Mouse (Mus musculus) heart, embryonic 10.5 days (tissue): ENCODE data around the gene Grk2. TPM values are rescaled to one million over a fixed set of nuclear protein-coding genes. Genes with fewer than 3 reads are reported as not detected.
"Not testable (repeated sequence)": the region's sequence is repeated elsewhere in the genome, so short reads cannot be mapped to it uniquely, and the experiment has no call there.

Source experiments
- DNase-seq: peaks from one replicate; pipeline ENCODE4 v3.0.0-alpha.2; 2017; ENCODE audit warnings: low spot score
- H3K27ac ChIP-seq: fragments of 300-500 bp; sonication (generic); 2 replicates; pipeline ENCODE4 v1.5.1; 2016; ENCODE audit warnings: mild to moderate bottlenecking
- H3K27me3 ChIP-seq: fragments of 300-500 bp; sonication (generic); 2 replicates; pipeline ENCODE4 v1.6.1; 2016; ENCODE audit warnings: mild to moderate bottlenecking; ENCODE audit not compliant: poor library complexity, insufficient read depth, severe bottlenecking
- H3K36me3 ChIP-seq: fragments of 300-500 bp; sonication (generic); 2 replicates; pipeline ENCODE4 v1.6.1; 2016; ENCODE audit warnings: mild to moderate bottlenecking, moderate library complexity
- H3K4me1 ChIP-seq: fragments of 300-500 bp; sonication (generic); 2 replicates; pipeline ENCODE4 v1.6.1; 2016; ENCODE audit warnings: mild to moderate bottlenecking
- H3K4me3 ChIP-seq: fragments of 300-500 bp; sonication (generic); 2 replicates; pipeline ENCODE4 v1.5.1; 2016; ENCODE audit warnings: mild to moderate bottlenecking, moderate library complexity
- H3K9me3 ChIP-seq: fragments of 300-500 bp; sonication (generic); 2 replicates; pipeline ENCODE4 v1.6.1; 2016; ENCODE audit warnings: mild to moderate bottlenecking, moderate library complexity
- WGBS: fragments of 180-500 bp; shearing (Covaris S2); methylation state at CpG from one replicate; pipeline ENCODE4 v1.1.7; 2016; 5-methylcytosine and 5-hydroxymethylcytosine counted together
- microRNA-seq: library from miRNA; unstranded; fragments of <30 nt; microRNA quantifications from one replicate; pipeline ENCODE4, GENCODE M21; 2017
- polyA plus RNA-seq: library from polyadenylated mRNA; unstranded; fragments of >200 nt; fragmentation: Nextera tagmentation; extraction: Ambion mirVana; gene quantifications from 2 replicates; pipeline ENCODE4 v1.2.1, GENCODE M21; 2016

Gene Grk2
- polyA plus RNA-seq, 1 experiment from 2014 or later, result 16.5 TPM

DNA sequence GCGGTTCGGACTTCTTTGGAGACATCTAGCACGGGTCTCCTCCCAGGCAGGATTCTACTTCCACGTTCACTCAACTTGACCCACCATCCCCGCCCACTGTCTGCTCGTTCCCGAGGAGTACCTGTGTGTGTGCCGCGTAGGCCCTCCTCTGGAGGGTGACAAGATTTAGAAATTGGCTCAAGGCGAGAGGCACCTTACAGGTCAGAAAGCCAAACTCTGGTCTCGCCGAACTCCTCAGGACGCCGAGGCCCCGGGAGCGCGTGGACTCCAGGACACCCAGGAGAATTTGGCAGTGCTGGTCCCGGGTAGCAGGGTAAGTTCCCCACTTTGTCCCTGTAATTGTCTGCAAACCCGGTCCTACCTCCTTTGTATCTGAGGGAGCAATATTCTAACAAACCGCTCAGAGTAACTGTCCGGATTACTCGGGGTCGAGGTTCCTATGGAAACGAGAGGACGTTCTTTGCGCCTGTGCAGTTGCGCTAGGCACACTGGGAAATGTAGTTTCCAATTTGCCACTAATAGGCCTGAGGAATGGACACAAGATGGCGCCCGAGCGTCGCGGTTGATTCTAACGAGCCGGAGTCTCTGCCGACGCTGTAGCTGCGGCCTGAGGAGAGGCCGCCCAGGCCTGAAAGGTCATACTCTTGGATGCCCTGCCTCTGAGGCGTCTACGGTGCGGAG lies 48.7 kb downstream of the Grk2 start:
- H3K9me3 ChIP-seq, result no peaks in the 10 kb centered on the region
- H3K4me3 ChIP-seq, result peak overlapping the region; percentile 69
- H3K27ac ChIP-seq, result peak overlapping the region; percentile 81
- H3K27me3 ChIP-seq, result peaks cover 4% of the 10 kb centered on the region; the same call in 1 of the 2 replicates
- peak; percentile 95 for DNase-seq
- peaks cover 30% of the 10 kb centered on the region for H3K4me1 ChIP-seq
- H3K36me3 ChIP-seq, result no peaks in the 10 kb centered on the region
- 1% methylated on average over 41 of the region's 41 CpGs for WGBS

GRCm38 (mm10) chr19:4255583-4256162 lies 50.3 kb downstream of the Grk2 start:
- Histone ChIP-seq H3K4me3 (no peak overlapping the region), H3K4me1 (peaks cover 26% of the 10 kb centered on the region), H3K36me3 (no peaks in the 10 kb centered on the region), H3K9me3 (no peaks in the 10 kb centered on the region), H3K27me3 (peaks cover 4% of the 10 kb centered on the region; the same call in 1 of the 2 replicates), H3K27ac (no peak overlapping the region)
- no peak for DNase-seq
- 69% methylated on average over 11 of the region's 11 CpGs for WGBS

DNA sequence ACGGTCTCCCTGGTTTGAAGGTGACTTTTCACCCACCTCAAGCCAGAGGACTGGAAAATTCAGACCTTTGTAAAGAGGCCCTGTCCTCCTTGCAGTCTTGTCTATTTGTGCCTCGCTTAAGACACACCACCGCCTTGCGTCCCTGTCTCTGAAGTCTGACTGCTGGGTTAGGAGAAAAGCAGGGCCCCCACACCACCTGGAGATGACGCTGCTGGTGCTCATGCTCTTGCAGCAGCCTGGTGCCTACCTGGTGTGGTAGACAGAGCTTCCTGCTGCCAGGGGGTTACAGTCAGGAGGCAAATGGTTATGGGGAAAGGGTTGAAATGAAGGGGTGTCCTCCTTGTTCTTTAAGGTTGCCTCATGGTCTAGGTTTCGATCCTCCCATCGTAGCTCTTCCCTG lies 51.8 kb downstream of the Grk2 start:
- 77% methylated on average over 7 of the region's 7 CpGs for WGBS
- DNase-seq, result no peak

GRCm38 (mm10) chr19:4248683-4249082 lies 57.3 kb downstream of the Grk2 start:
- H3K4me1 ChIP-seq, H3K27me3 ChIP-seq, DNase-seq, H3K36me3 ChIP-seq, H3K27ac ChIP-seq, H3K4me3 ChIP-seq, H3K9me3 ChIP-seq: not testable (repeated sequence)
- 63% methylated on average over 1 of the region's 1 CpGs for WGBS

More for the DNA sequence above, 51.8 kb downstream of the Grk2 start:
- no peak overlapping the region for H3K27ac ChIP-seq
- H3K9me3 ChIP-seq, result no peaks in the 10 kb centered on the region
- H3K4me3 ChIP-seq, result no peak overlapping the region
- peaks cover 4% of the 10 kb centered on the region; the same call in 1 of the 2 replicates for H3K27me3 ChIP-seq
- peaks cover 21% of the 10 kb centered on the region for H3K4me1 ChIP-seq
- no peaks in the 10 kb centered on the region for H3K36me3 ChIP-seq

GRCm38 (mm10) chr19:4247010-4247409 lies 59.0 kb downstream of the Grk2 start:
- no peaks in the 10 kb centered on the region for H3K4me1 ChIP-seq
- no peaks in the 10 kb centered on the region for H3K36me3 ChIP-seq
- H3K9me3 ChIP-seq, result no peaks in the 10 kb centered on the region
- no peak overlapping the region for H3K27ac ChIP-seq
- H3K27me3 ChIP-seq, result no peaks in the 10 kb centered on the region
- 51% methylated on average over 1 of the region's 1 CpGs for WGBS
- DNase-seq, result no peak
- no peak overlapping the region for H3K4me3 ChIP-seq

DNA sequence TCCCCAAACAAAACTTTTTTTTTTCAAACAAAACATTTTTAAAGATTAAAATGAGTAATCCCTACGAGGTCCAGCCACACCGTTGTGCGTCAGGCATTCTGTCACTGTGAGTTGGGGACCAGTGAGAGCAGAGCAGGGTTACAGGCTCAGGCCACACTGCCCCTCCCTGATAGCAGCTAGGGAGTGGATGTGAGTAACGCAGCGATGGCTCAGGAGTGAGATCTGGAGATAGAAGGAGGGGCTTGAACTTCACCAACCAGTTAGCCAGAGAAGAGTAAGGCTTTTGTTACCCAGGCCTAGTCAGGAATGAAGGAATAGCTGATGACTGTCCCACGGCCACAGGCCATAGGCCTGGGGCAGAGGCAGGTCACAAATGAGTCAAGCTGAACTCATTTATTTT lies 61.2 kb downstream of the Grk2 start:
- 72% methylated on average over 6 of the region's 6 CpGs for WGBS
- H3K27ac ChIP-seq, result no peak overlapping the region
- no peaks in the 10 kb centered on the region for H3K9me3 ChIP-seq
- no peak overlapping the region for H3K4me3 ChIP-seq
- peaks cover under 1% of the 10 kb centered on the region; the same call in 1 of the 2 replicates for H3K4me1 ChIP-seq
- no peaks in the 10 kb centered on the region for H3K27me3 ChIP-seq
- DNase-seq, result no peak
- H3K36me3 ChIP-seq, result no peaks in the 10 kb centered on the region

DNA sequence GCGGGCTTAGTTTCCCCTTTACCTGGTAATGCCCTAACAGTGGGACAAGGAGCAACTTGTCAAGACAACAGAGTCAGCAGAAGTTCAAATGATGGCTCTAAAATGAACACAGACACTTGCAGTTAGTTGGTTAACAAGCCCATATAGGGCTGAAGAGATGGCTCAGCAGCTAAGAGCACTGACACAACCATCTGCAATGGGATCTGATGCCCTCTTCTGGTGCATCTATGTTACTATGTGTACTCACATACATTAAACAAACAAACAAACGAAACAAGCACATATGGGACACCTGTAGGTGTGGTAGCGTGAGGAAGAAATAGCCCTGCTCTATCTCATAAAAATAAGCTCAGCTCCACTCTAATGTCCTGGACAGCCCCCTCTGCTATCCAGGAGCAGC lies 63.6 kb downstream of the Grk2 start:
- no peak for DNase-seq
- H3K4me1 ChIP-seq, result peaks cover 6% of the 10 kb centered on the region; the same call in 1 of the 2 replicates
- 54% methylated on average over 3 of the region's 3 CpGs for WGBS
- H3K27me3 ChIP-seq, result no peaks in the 10 kb centered on the region
- no peaks in the 10 kb centered on the region for H3K36me3 ChIP-seq
- no peak overlapping the region for H3K4me3 ChIP-seq
- H3K9me3 ChIP-seq, result no peaks in the 10 kb centered on the region
- H3K27ac ChIP-seq, result no peak overlapping the region

GRCm38 (mm10) chr19:4240247-4240668 lies 65.8 kb downstream of the Grk2 start:
- peaks cover 6% of the 10 kb centered on the region; the same call in 1 of the 2 replicates for H3K4me1 ChIP-seq
- no peak for DNase-seq
- no peak overlapping the region for H3K4me3 ChIP-seq
- 68% methylated on average over 8 of the region's 8 CpGs for WGBS
- H3K36me3 ChIP-seq, result no peaks in the 10 kb centered on the region
- H3K27me3 ChIP-seq, result no peaks in the 10 kb centered on the region
- H3K27ac ChIP-seq, result no peak overlapping the region
- H3K9me3 ChIP-seq, result no peaks in the 10 kb centered on the region

Small RNA genes lying within 50 kb of the gene (microRNA-seq; reads per million reads assigned to microRNA genes)
- not detected for gene Mir6985

Other genes with a start within 250 kb of the Grk2 start
- gene Gstp3, start 246.7 kb downstream of the Grk2 start, polyA plus RNA-seq, result 0.37 TPM in 1 of 2 replicates, not detected in the other
- gene Cabp2, start 224.6 kb downstream of the Grk2 start, polyA plus RNA-seq, result not detected in 2 replicates
- gene Cdk2ap2, start 209.0 kb downstream of the Grk2 start, polyA plus RNA-seq, result 67.9 and 86.0 TPM in 2 replicates
- 14.3 and 21.2 TPM in 2 replicates for gene Pitpnm1, start 206.2 kb downstream of the Grk2 start, polyA plus RNA-seq
- 89.7 and 93.8 TPM in 2 replicates for gene Aip, start 180.4 kb downstream of the Grk2 start, polyA plus RNA-seq
- not detected in 2 replicates for gene Gpr152, start 166.4 kb downstream of the Grk2 start, polyA plus RNA-seq
- gene Cabp4, start 162.2 kb downstream of the Grk2 start, polyA plus RNA-seq, result not detected in 2 replicates
- 135 and 146 TPM in 2 replicates for gene Coro1b, start 157.6 kb downstream of the Grk2 start, polyA plus RNA-seq
- gene Ptprcap, start 152.6 kb downstream of the Grk2 start, polyA plus RNA-seq, result 1.8 and 4.4 TPM in 2 replicates
- 53.4 and 57.0 TPM in 2 replicates for gene Rps6kb2, start 142.9 kb downstream of the Grk2 start, polyA plus RNA-seq
- 2.3 and 2.8 TPM in 2 replicates for gene Carns1, start 130.7 kb downstream of the Grk2 start, polyA plus RNA-seq
- gene Tbc1d10c, start 114.9 kb downstream of the Grk2 start, polyA plus RNA-seq, result 0.94 and 1.5 TPM in 2 replicates
- 876 and 946 TPM in 2 replicates for gene Ppp1ca, start 114.2 kb downstream of the Grk2 start, polyA plus RNA-seq
- 33.0 and 40.0 TPM in 2 replicates for gene Rad9a, start 104.6 kb downstream of the Grk2 start, polyA plus RNA-seq
- gene Clcf1, start 92.0 kb downstream of the Grk2 start, polyA plus RNA-seq, result 2.1 and 3.4 TPM in 2 replicates
- gene AC109138.7, start 91.9 kb downstream of the Grk2 start, polyA plus RNA-seq, result not detected in 2 replicates
- 15.5 and 18.7 TPM in 2 replicates for gene Pold4, start 74.3 kb downstream of the Grk2 start, polyA plus RNA-seq
- gene Ssh3, start 37.0 kb downstream of the Grk2 start, polyA plus RNA-seq, result 2.9 and 3.5 TPM in 2 replicates
- 1.9 and 3.6 TPM in 2 replicates for gene Ankrd13d, start 23.1 kb downstream of the Grk2 start, polyA plus RNA-seq
- 52.3 and 53.6 TPM in 2 replicates for gene Kdm2a, start 92.1 kb upstream of the Grk2 start, polyA plus RNA-seq
- 24.3 and 28.9 TPM in 2 replicates for gene Rhod, start 133.2 kb upstream of the Grk2 start, polyA plus RNA-seq
- gene Syt12, start 171.2 kb upstream of the Grk2 start, polyA plus RNA-seq, result 0.89 and 0.97 TPM in 2 replicates
- not detected in 2 replicates for gene 2010003K11Rik, start 192.4 kb upstream of the Grk2 start, polyA plus RNA-seq
- gene Pcx, start 204.2 kb upstream of the Grk2 start, polyA plus RNA-seq, result 21.4 and 25.3 TPM in 2 replicates